Mouse (Mus musculus): ENCODE measurements around the gene Ppat.

DNA sequence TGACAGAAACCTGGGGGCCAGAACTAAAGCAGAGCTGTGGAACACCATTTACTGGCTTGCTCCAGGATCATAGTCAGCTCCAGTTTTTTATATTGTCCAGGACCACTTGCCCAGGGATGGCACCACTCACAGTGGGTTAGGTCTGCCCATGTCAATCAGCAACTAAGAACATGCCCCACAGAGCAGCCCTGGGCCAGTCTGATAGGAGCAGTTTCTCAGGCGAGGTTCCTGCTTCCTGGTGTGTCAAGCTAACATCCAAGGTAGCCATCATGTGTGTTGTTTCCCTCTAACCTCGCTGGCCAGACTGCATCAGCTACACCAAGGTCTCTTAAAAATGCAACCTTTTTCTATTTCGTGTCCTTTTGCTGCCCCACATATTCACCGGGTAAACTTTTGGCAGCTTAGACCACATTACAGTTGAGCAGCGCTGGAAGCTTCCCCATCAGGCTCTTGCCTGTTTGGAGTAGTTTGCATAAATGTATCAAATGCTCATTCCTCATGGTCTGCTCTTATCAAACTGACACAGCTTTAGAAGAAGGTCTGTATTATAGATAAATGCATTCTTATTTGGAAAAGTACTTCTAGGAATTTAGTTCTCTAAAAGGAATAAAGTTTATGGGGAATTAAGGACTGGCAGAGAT lies 41.9 kb upstream of the Ppat start:
- no peak for TF ChIP-seq POLR2A (IDR thresholded peaks at IDR 0.05; ENCODE audit: insufficient read depth, low read length)
- TF ChIP-seq EP300 (IDR thresholded peaks at IDR 0.05; ENCODE audit: insufficient read depth, low read depth, low read length) = no peak
- TF ChIP-seq CTCF (IDR thresholded peaks at IDR 0.05; ENCODE audit: low read depth, low read length) = no peak
